Mouse (Mus musculus): ENCODE measurements around the gene Pcyt2. TPM values are rescaled to one million over a fixed set of nuclear protein-coding genes. Genes with fewer than 3 reads are reported as not detected.
"Not testable (repeated sequence)": the region's sequence is repeated elsewhere in the genome, so short reads cannot be mapped to it uniquely, and the experiment has no call there.

Pcyt2 gene
- total RNA-seq, 1 experiment from 2014 or later = 38.6 TPM

DNA sequence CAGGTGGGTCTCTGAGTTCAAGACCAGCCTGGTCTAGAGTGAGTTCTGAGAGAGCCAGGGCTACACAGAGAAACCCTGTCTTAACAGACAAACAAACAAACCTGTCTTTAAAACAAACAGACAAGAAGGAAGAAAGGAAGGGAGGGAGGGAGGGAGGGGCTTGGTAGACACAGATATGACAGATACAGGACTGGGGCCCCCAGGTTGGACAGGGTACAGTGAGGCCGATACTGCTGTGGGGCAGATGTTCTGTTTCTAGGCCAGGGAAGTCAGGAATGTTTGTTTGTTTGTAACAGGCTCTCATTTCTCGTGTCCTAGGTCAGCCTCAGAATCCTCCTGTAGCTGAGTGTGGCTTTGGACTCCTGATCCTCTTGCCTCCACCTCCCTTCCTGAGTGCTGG lies 14.2 kb downstream of the Pcyt2 start:
- ATAC-seq (replicated peaks in 1 of 2; ENCODE audit: insufficient read depth in 1 of 2, low FRiP score in 2 of 2, low TSS enrichment in 1 of 2, low read depth in 1 of 2, poor library complexity in 2 of 2, severe bottlenecking in 2 of 2) = no peak

DNA sequence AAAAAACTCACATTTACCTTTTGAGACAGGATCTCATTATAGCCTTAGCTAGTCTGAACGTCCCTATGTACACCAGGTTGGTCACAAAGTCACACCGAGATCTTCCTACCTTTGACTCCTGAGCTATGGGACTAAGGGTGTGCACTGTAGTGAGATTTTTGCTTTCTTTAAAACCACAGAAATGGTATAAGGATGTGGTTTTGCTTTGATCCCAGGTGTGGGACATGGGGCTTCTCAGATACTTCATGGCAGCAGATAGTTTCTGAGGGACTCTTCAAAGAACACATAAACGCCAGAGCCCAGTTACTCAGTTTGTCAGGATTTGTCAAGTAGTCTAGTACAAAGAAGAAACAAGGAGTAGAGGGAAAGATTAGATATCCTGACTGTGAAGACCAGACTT lies 17.0 kb downstream of the Pcyt2 start:
- ATAC-seq (replicated peaks in 1 of 2; ENCODE audit: insufficient read depth in 1 of 2, low FRiP score in 2 of 2, low TSS enrichment in 1 of 2, low read depth in 1 of 2, poor library complexity in 2 of 2, severe bottlenecking in 2 of 2) = no peak

DNA sequence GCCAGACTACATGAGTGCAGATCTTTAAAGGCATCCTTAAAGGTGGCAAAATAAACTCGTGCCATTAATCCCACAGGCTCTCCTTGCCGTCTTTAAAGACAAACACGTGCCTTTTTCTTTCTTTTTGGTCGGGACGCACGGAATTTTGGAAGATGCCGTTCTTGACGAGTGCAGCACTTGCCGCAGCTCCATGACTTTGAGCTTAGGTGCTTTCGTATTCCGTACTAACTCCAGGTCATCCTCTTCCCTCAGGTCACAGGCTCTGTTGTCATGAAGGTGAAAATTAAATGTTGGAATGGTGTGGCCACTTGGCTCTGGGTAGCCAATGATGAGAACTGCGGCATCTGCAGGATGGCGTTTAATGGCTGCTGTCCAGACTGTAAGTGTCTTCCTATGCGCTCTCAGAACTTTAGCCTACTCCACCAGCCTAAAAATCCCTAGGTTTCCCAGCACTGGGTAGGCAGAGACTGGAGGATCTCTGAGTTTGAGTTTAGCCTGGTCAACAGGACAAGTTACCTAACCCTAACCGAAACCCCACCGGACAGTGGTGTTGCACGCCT lies 18.7 kb downstream of the Pcyt2 start:
- ATAC-seq (replicated peaks in 1 of 2; ENCODE audit: insufficient read depth in 1 of 2, low FRiP score in 2 of 2, low TSS enrichment in 1 of 2, low read depth in 1 of 2, poor library complexity in 2 of 2, severe bottlenecking in 2 of 2) = no peak

DNA sequence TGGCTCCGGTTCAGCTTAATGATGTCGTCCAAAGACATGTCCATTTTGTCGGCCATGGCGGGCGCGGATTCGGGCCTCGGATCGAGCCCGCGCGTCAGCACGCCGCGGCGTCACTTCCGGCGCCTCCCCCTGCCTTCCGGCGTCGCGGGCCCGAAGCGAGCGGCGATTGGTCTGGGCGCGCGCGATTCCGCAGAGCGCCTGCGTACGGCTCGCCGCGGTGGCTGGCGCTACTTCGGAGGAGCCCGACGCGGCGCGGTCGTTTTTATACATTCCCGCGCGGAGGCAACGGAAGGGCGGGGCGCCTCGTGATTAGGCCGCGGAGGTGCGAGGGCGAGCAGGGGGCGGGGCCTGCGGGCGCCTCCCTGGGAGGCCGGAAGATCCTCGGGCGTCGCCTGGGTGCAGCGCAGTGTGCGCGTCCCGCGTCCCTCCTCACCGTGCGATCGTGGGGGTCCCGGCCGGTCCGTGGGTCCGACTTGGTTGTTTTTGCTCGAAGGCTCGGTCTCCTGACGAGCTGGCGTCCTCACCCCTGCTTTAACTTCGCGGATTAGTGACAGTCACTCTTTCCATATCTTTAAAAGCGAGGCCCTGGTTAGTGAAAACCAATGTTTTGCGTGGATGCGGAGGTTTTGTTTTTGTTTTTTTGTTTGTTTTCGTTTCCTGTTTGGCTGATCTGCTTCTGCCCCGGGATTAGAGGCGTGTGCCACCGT lies 19.3 kb downstream of the Pcyt2 start, which contains the start of the genes Alyref and Anapc11:
Gene Alyref, minus strand, starts transcription at position 83 of the 707 bp plus-strand sequence.
Gene Anapc11, plus strand, starts transcription at position 139 of the 707 bp plus-strand sequence.
- ATAC-seq (replicated peaks in 1 of 2; ENCODE audit: insufficient read depth in 1 of 2, low FRiP score in 2 of 2, low TSS enrichment in 1 of 2, low read depth in 1 of 2, poor library complexity in 2 of 2, severe bottlenecking in 2 of 2) = peak; percentile 88 to 90

DNA sequence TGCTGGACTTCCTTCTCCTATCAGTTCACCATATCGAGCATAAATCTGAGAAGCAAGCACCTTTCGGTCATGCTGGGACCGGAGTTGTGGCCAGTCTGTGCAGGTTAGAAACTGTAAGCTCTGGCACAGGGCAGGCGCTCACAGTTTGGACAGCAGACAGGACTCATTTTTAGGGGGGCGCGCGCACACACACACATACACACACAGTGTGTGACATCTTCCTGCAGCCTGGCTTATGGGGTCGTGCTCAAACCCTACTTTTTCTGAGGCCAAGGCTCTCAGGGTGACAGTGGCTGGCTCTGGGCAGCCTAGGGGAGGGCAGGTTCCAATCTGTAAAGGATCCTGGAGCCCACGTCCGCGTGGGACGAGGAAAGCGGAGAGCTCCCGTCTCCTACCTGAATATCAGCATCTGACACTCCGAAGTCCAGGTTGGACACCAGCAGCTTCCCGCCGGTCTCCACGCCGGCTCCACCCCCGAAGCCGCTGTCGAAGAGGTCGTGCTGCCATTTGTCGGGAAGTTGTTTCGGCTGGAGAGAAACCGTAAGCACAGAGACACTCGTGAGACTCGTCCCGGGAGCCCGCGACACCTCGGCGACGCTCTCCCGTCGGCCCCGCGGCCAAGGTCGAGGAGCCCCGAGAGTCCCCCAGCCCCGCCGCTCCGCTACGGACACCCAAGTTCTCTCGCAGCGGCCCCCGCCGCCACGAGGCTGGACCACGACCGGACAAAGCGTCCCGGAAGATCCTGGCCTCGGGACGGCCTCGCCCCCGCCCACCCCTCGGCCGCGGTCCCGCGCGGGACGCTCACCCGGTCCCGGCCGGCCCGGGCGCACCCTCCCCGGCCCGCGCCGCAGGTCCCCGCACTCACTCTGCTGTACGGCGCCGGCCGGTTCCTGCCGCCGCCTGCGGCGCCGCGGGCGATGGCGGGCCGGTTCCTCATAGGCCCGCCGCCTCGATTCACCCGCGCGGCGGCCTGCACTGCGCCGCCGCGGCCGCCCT lies 20.2 kb downstream of the Pcyt2 start:
- no peak for ATAC-seq (replicated peaks in 1 of 2; ENCODE audit: insufficient read depth in 1 of 2, low FRiP score in 2 of 2, low TSS enrichment in 1 of 2, low read depth in 1 of 2, poor library complexity in 2 of 2, severe bottlenecking in 2 of 2)

DNA sequence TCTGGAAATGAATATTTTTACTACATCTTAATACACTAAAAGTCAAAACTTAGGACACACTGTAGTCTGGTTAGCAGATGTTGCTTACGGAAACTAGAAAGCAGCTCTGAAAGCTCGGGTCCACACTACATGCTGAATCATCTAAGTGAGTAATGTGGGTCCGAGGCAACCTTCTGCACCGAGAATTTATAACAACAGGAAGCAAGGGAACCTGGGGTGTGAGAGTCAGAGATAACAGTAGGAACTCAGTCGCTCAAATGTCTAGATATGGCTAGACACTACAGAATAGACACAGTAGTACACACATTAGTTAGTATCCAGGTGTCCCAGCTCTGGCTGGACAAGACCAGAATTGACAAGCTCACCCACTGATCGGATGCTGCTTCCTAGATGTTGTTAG lies 29.2 kb downstream of the Pcyt2 start:
- ATAC-seq (replicated peaks in 1 of 2; ENCODE audit: insufficient read depth in 1 of 2, low FRiP score in 2 of 2, low TSS enrichment in 1 of 2, low read depth in 1 of 2, poor library complexity in 2 of 2, severe bottlenecking in 2 of 2) = peak in 1 of 2 experiments; percentile 42; a peak in 2 of 4 replicates

DNA sequence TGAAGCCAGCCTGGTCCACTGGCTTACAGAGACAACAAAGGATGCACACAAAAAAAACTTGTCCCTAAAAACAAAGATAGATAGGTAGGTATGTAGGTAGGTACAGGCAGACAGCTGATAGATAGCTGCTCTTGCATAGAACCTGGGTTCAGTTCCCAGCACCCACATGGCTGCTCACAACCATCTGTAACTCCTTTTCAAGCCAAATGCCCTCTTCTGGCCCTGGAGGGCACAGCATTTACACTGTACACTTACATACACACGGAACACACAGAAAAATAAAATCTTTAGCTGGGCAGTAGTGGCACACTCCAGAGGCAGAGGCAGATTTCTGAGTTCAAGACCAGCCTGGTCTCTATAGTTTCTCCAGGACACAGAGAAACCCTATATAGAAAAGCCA lies 33.8 kb downstream of the Pcyt2 start:
- ATAC-seq (replicated peaks in 1 of 2; ENCODE audit: insufficient read depth in 1 of 2, low FRiP score in 2 of 2, low TSS enrichment in 1 of 2, low read depth in 1 of 2, poor library complexity in 2 of 2, severe bottlenecking in 2 of 2) = no peak

DNA sequence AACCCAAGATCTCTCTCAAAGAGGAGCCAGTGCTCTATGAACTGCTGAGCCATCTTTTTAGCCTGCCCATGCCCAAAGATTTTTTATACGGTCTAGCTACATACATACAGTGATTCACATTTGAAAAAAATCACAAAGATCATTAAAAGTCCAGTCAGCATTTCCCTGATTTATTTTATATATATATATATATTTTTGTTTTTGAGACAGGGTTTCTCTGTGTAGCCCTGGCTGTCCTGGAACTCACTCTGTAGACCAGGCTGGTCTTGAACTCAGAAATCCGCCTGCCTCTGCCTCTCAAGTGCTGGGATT lies 34.8 kb downstream of the Pcyt2 start:
- ATAC-seq (replicated peaks in 1 of 2; ENCODE audit: insufficient read depth in 1 of 2, low FRiP score in 2 of 2, low TSS enrichment in 1 of 2, low read depth in 1 of 2, poor library complexity in 2 of 2, severe bottlenecking in 2 of 2) = not testable (repeated sequence)

DNA sequence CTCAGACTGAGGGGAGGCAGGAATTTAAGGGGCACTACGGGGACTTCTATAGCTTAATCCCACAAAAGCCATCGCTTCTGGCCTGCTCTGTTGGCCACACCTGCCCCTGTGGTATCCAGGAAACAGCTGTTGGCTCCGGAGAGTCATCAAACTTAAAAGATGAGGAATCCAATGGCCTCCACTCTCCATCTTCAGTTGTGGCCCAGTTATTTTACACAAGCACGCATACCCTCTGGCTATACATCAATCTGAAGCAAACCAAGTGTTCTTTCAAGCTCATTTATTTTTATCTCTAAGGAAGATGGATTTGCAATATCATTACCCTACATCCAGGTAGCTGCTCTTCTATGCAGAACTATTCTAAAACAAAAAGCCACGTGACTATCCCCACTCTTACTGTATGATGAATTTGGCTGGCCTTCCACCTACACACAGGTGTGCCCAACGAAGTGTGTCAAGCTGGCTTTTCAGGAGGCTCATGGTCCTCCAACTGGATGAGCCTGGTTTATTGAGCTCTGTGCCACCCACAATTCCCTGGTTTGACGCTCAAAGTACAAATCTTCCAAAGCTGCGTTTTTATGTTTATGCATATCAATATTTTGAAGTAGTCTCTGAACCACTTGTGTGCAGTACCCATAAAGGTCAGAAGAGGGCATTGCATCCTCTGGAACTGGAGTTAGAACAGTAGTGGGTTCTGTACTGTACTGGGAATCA lies 35.3 kb downstream of the Pcyt2 start:
- no peak for ATAC-seq (replicated peaks in 1 of 2; ENCODE audit: insufficient read depth in 1 of 2, low FRiP score in 2 of 2, low TSS enrichment in 1 of 2, low read depth in 1 of 2, poor library complexity in 2 of 2, severe bottlenecking in 2 of 2)

DNA sequence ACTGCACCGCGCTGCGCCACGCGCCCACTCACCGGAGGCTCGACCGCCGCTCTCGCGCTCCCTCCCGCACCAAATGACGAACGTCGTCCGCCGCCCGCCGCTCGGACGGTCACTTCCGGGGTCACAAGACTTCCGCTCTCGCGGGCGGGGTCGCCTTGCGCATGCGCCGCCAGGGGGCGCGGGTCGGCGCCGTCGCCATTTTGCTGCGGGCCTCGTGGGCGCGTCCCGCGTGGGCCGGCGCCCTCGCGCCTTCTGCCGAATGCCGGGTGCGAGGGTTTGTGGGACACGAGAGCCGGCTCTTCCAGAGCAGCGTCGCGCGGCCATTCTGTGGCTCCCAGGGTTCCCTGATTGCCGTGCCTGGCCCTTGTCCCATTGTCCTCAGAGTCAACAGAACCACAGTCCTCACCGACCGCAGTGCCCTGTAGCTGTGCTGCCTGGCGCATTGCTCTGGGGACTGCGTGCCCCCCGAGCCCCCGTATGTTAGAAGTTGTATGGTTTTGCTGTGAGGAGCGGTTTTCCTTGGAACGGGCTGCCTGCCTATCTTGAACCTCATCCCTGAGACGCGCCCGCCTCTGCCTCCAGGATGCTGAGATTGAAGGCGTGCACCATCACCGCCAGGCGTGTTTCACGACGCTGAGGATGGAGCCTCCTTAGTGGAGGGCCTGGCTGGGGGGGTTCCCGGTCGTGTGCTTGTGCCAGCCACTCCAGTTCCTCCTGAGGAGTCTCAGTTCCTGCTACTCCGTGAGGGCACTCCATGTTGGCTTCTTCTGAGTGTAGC lies 36.1 kb downstream of the Pcyt2 start, which contains the start of gene Arhgdia:
Gene Arhgdia, minus strand, starts transcription at position 135 of the 778 bp plus-strand sequence.
- peak; percentile 25 to 30 for ATAC-seq (replicated peaks in 1 of 2; ENCODE audit: insufficient read depth in 1 of 2, low FRiP score in 2 of 2, low TSS enrichment in 1 of 2, low read depth in 1 of 2, poor library complexity in 2 of 2, severe bottlenecking in 2 of 2)

DNA sequence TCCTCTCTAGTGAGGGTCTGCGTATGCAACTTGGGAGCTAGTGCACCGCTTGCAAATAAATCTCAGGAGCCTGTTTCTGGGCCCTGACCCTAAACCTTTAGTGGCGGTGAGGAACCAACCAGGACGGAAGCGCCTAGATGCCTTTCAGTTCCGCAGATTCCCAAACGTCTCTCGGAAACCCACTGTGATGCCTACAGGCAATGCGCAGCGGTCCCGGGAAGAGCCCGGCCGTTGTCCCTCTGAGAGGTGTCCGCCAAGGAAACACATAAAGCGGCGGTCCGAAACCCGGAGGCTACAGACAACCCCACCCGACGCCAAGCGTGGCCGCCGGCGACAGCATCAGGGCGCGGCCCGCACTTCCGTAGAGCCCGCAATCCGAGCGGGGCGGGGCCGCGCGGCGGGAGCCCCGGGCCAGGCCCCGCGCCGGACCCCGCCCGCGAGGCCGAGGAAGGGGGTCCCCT lies 36.8 kb downstream of the Pcyt2 start:
- no peak for ATAC-seq (replicated peaks in 1 of 2; ENCODE audit: insufficient read depth in 1 of 2, low FRiP score in 2 of 2, low TSS enrichment in 1 of 2, low read depth in 1 of 2, poor library complexity in 2 of 2, severe bottlenecking in 2 of 2)

DNA sequence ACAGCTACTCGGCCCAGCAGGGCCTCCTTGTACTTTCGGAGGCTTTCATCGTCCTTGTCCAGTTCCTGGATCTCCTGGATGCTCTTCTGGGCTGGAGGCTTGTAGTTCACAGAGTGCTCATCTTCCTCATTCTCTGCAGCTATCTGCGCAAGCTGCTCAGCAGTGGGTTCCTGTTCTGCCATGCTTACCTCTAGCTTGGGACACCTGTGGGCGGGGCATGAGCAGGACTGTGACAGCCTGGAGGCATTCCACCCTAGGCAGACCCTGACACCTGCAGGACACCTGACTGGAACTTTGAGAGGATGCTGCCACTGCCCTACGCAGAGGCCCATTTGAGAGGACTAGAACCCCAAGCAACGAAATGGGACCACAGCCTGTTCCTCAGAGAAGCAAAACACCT lies 37.5 kb downstream of the Pcyt2 start:
- peak in 1 of 2 experiments; percentile 29; a peak in 2 of 4 replicates for ATAC-seq (replicated peaks in 1 of 2; ENCODE audit: insufficient read depth in 1 of 2, low FRiP score in 2 of 2, low TSS enrichment in 1 of 2, low read depth in 1 of 2, poor library complexity in 2 of 2, severe bottlenecking in 2 of 2)

DNA sequence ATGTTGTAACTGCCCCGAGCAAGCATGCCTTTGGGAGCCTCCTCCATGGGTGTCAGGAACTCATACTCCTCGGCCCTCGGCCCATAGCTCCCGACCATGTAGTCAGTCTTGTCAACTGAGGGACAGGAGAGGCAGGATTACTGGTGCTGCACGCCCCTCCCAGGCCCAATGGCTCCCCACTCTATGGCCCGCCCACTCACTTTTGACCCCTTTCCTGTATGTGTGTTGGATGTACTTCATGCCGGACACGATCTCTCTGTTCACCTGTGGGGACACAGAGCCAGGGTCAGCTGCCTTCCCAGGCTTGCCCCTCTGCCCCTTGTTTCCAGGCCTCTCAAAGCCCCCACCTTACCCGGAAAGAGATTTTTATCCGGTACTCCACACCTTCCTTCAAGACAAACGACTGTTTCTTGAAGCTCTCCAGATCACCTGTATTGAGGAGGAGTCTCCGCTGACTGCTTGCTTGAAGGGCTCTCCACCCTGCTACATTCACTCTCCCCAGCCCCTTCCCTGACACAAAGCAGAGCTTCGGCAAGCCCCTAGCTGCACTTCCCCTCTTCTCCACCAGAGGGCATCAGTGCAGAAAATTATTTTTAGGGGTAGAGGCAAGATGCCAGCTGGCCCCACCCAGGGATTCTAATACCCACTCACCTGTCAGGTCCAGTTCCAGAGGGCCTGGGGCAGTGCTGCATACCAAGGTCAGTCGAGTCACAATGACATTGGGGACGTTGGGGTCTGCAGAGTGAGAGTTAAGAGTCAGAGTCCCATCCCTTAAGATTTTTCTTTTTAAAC lies 38.2 kb downstream of the Pcyt2 start:
- no peak; a peak in 1 of 4 replicates for ATAC-seq (replicated peaks in 1 of 2; ENCODE audit: insufficient read depth in 1 of 2, low FRiP score in 2 of 2, low TSS enrichment in 1 of 2, low read depth in 1 of 2, poor library complexity in 2 of 2, severe bottlenecking in 2 of 2)

DNA sequence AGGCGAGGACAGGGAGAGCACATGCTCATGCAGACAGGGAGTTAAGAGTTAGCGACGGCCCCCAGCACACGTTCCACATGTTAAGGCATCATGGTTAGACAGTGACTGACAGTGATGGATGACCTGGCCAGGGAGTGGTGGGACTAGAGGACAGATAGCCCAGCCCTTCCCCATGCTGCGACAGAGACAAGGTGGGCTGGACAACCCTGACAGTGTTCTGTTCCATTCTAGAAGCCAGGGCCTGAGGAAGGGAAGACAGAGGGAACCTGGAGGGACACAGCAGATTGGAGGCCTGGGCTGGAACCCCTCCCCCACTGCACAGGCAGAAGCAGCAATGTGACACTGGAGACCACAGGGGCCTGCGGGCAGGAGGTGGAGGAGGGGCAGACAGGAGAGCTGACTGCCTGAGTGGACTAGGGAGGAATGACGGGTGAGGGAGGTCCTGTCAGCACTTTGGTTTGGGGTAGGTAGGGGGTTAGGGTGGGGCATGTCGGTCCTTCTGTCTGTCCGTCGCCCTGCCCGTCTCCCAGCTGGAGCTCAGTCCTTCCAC lies 39.0 kb downstream of the Pcyt2 start:
- no peak for ATAC-seq (replicated peaks in 1 of 2; ENCODE audit: insufficient read depth in 1 of 2, low FRiP score in 2 of 2, low TSS enrichment in 1 of 2, low read depth in 1 of 2, poor library complexity in 2 of 2, severe bottlenecking in 2 of 2)

DNA sequence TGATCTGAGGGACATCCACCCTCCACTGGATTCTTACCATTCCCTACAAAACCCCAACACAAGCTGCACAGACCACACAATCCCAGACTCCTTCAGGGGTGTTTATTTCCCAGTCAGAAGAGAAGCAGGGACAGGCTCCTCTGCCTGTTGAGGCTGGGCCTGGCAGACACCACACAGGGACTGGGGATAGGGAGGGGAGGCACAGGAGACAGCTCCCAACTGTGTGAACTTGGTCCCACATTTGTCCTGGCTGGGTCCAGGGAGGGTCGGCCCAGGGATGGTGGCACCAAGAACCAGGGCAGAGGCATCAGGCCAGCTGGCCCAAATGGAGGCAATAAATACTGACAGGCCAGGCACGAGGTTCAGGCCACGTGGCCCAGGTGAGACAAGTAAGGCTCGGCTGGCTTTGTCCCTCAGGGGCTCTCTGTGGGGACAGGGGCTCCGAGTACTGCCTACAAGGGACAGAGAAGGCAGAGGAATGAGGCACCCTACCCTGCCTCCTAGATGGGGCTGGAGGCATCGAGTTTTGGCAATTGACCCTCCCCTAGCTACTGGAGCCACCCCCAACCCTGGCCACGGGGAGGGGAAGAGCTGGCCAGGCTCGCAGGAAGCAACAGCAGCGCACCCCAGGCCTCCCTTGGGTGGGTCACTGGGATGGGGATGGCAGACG lies 39.6 kb downstream of the Pcyt2 start:
- ATAC-seq (replicated peaks in 1 of 2; ENCODE audit: insufficient read depth in 1 of 2, low FRiP score in 2 of 2, low TSS enrichment in 1 of 2, low read depth in 1 of 2, poor library complexity in 2 of 2, severe bottlenecking in 2 of 2) = no peak

Measured in hematopoietic stem cell, adult 5-6 weeks (primary cell).